10 mouse cellular contexts compared by ENCODE assay signal in genomic region chr4:124400741-124401140, GRCm38 (mm10).
DNase-seq lines count a peak whose midpoint lies in the region; ATAC-seq and TF ChIP-seq lines count a peak whose summit lies in the region.
"Had no signal": no experiment of that assay in that cellular context is flagged by ENCODE, and none has a peak within 500 bp of the region (broad histone marks: within the 10 kb centered on the region; RNA-seq: fewer than 3 reads in every experiment).

No protein-coding gene starts in this region.

- no peak for TF ChIP-seq CTCF in cortical plate, adult 2 months (IDR thresholded peaks at IDR 0.05; ENCODE audit: extremely low read depth, insufficient read depth, low read length)

- ATAC-seq in midbrain, embryonic 16.5 days = peak; percentile 71; the same call in 1 of the 2 replicates
- no peak for ATAC-seq in heart, embryonic 12.5 days (ENCODE audit: insufficient number of reproducible peaks, low FRiP score)
- ATAC-seq in megakaryocyte progenitor cell, adult 5-6 weeks (replicated peaks; ENCODE audit: poor library complexity) = no peak

- no peaks in the 10 kb centered on the region for H3K9me3 ChIP-seq in midbrain, embryonic 16.5 days (replicated peaks; ENCODE audit: control insufficient read depth, low read length, poor library complexity, severe bottlenecking)
- no peaks in the 10 kb centered on the region for H3K9me3 ChIP-seq in heart, embryonic 12.5 days (replicated peaks)
- H3K9me3 ChIP-seq: midbrain, embryonic 12.5 days had no signal

- WGBS in midbrain, embryonic 16.5 days = 54% methylated on average over 8 of the region's 8 CpGs
- 79% methylated on average over 8 of the region's 8 CpGs for WGBS in heart, embryonic 12.5 days

- H3K27ac ChIP-seq in cortical plate, adult 2 months (ENCODE audit: insufficient read depth, low read length) = 0 out of 2 replicates have a peak overlapping the region, but pooled peaks have one; percentile 4
- H3K27ac ChIP-seq in midbrain, embryonic 16.5 days (ENCODE audit: low read length) = no peak overlapping the region
- H3K27ac ChIP-seq in heart, embryonic 12.5 days (ENCODE audit: poor library complexity, severe bottlenecking) = no peak overlapping the region
- H3K27ac ChIP-seq: liver, embryonic 14.5 days; midbrain, embryonic 12.5 days had no signal

- DNase-seq in NIH3T3 (ENCODE audit: low read depth) = peak; percentile 46
- peak; percentile 42 to 52 for DNase-seq in layer of hippocampus, adult 8-10 months (ENCODE audit: low spot score in 2 of 2)
- DNase-seq in cerebellum, adult 8-10 months = no peak
- DNase-seq: thymus, postnatal 36 days had no signal

- peaks cover 20% of the 10 kb centered on the region for H3K4me1 ChIP-seq in cortical plate, adult 2 months (ENCODE audit: control insufficient read depth, insufficient read depth, low read length)
- H3K4me1 ChIP-seq in midbrain, embryonic 16.5 days (ENCODE audit: control insufficient read depth, insufficient read depth, low read length) = peaks cover 9% of the 10 kb centered on the region
- H3K4me1 ChIP-seq in heart, embryonic 12.5 days (replicated peaks) = peaks cover 24% of the 10 kb centered on the region

- no peak overlapping the region for H3K4me2 ChIP-seq in midbrain, embryonic 16.5 days (ENCODE audit: low read length)
- H3K4me2 ChIP-seq in heart, embryonic 12.5 days = no peak overlapping the region
- H3K4me2 ChIP-seq: midbrain, embryonic 12.5 days had no signal

- no peaks in the 10 kb centered on the region for H3K27me3 ChIP-seq in midbrain, embryonic 16.5 days (ENCODE audit: control insufficient read depth, insufficient read depth, low read depth, low read length)
- peaks cover 30% of the 10 kb centered on the region for H3K27me3 ChIP-seq in heart, embryonic 12.5 days (replicated peaks)

- no peak for TF ChIP-seq POLR2A in cortical plate, adult 2 months (IDR thresholded peaks at IDR 0.05; ENCODE audit: extremely low read depth, insufficient read depth, low read length)

- H3K36me3 ChIP-seq in midbrain, embryonic 16.5 days (ENCODE audit: control insufficient read depth, insufficient read depth, low read length) = no peaks in the 10 kb centered on the region
- no peaks in the 10 kb centered on the region for H3K36me3 ChIP-seq in heart, embryonic 12.5 days
- H3K36me3 ChIP-seq: midbrain, embryonic 12.5 days had no signal

- no peak overlapping the region for H3K9ac ChIP-seq in midbrain, embryonic 16.5 days (ENCODE audit: low read depth, low read length)
- no peak overlapping the region for H3K9ac ChIP-seq in heart, embryonic 12.5 days
- H3K9ac ChIP-seq: liver, embryonic 14.5 days; midbrain, embryonic 12.5 days had no signal

- no peak overlapping the region for H3K4me3 ChIP-seq in cortical plate, adult 2 months (ENCODE audit: insufficient read depth, low read length)
- H3K4me3 ChIP-seq in midbrain, embryonic 16.5 days (ENCODE audit: low read depth, low read length) = no peak overlapping the region
- H3K4me3 ChIP-seq in heart, embryonic 12.5 days = no peak overlapping the region
- H3K4me3 ChIP-seq: midbrain, embryonic 12.5 days had no signal
